Mouse (Mus musculus) CH12.LX (cell line): ENCODE results near the gene Olig1.

Experiments used
- CTCF ChIP-seq, 2 experiments: IDR thresholded peaks in 1 of 2; conservative IDR thresholded peaks in 1 of 2; 2 replicates each; pipeline ENCODE4 v1.5.1; 2011 to 2012; ENCODE audit warnings: low read depth in 2 of 2, low read length in 2 of 2, improper control_type of control experiment in 1 of 2, inconsistent platforms in 1 of 2, mild to moderate bottlenecking in 1 of 2, moderate library complexity in 1 of 2
- ELF1 ChIP-seq: IDR thresholded peaks from 2 replicates; pipeline ENCODE4 v1.6.1; 2014; ENCODE audit warnings: low read depth, mild to moderate bottlenecking, inconsistent platforms, low read length, improper control_type of control experiment
- ETS1 ChIP-seq: conservative IDR thresholded peaks from 2 replicates; pipeline ENCODE4 v1.6.1; 2012; ENCODE audit warnings: low read depth, mild to moderate bottlenecking, inconsistent platforms, low read length, improper control_type of control experiment, moderate library complexity
- GABPA ChIP-seq: IDR thresholded peaks from 2 replicates; pipeline ENCODE4 v1.6.1; 2012; ENCODE audit warnings: low read depth, low read length, improper control_type of control experiment, inconsistent platforms; ENCODE audit not compliant: insufficient replicate concordance
- NRF1 ChIP-seq: IDR thresholded peaks from 2 replicates; pipeline ENCODE4 v1.6.1; 2014; ENCODE audit warnings: low read depth, mild to moderate bottlenecking, inconsistent platforms, low read length, improper control_type of control experiment, moderate library complexity
- POLR2A ChIP-seq: IDR thresholded peaks from 2 replicates; pipeline ENCODE4 v1.6.1; 2011; ENCODE audit warnings: low read depth, mild to moderate bottlenecking, improper control_type of control experiment, low read length
- RCOR1 ChIP-seq: conservative IDR thresholded peaks from 2 replicates; pipeline ENCODE4 v1.6.1; 2012; ENCODE audit warnings: low read depth, mild to moderate bottlenecking, inconsistent platforms, low read length, improper control_type of control experiment
- TBP ChIP-seq: conservative IDR thresholded peaks from 2 replicates; pipeline ENCODE4 v1.6.1; 2011; ENCODE audit warnings: low read depth, low read length, improper control_type of control experiment
- USF2 ChIP-seq: conservative IDR thresholded peaks from 2 replicates; pipeline ENCODE4 v1.6.1; 2011; ENCODE audit warnings: low read depth, low read length, improper control_type of control experiment
- ZMIZ1 ChIP-seq: IDR thresholded peaks from 2 replicates; pipeline ENCODE4 v1.6.1; 2012; ENCODE audit warnings: low read depth, mild to moderate bottlenecking, inconsistent platforms, low read length, improper control_type of control experiment
- ZNF384 ChIP-seq: IDR thresholded peaks from 2 replicates; pipeline ENCODE4 v1.6.1; 2012; ENCODE audit warnings: low read depth, low read length, improper control_type of control experiment, inconsistent platforms

DNA sequence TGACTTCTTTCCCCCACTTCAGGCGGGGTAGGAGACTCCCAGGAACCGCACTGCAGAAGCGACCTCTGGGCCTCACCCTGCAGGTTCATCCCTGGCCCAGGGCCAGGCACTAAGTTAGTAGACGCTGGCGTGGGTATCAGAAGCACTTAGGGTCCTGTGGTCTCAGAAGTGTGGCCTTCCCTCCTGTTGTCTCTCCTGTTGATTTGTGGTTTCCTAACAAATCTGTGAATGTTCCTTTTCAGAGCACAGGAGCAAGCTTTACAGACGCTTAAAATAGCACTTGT is 41.9 kb upstream of the Olig1 start:
- no peak for TF ChIP-seq CTCF (conservative IDR thresholded peaks at IDR 0.05 in 1 of 2, IDR thresholded peaks at IDR 0.05 in 1 of 2; ENCODE audit: low read depth in 2 of 2, low read length in 2 of 2)
- TF ChIP-seq POLR2A = no peak
- no peak for TF ChIP-seq RCOR1
- TF ChIP-seq TBP = no peak
- TF ChIP-seq ZMIZ1 = no peak
- no peak for TF ChIP-seq NRF1
- no peak for TF ChIP-seq USF2
- no peak for TF ChIP-seq ETS1
- no peak for TF ChIP-seq GABPA
- TF ChIP-seq ZNF384 = no peak
- no peak for TF ChIP-seq ELF1
